Mouse (Mus musculus) lung, adult 2 months (tissue): ENCODE measurements around the gene Armh3. TPM values are rescaled to one million over a fixed set of nuclear protein-coding genes. Genes with fewer than 3 reads are reported as not detected.

ENCODE experiments used
- DNase-seq: peaks from one replicate; pipeline ENCODE4 v3.0.0; 2022
- H3K4me1 ChIP-seq: fragments of 200-500 bp; 2 replicates; pipeline ENCODE4 v1.6.1; 2011; ENCODE audit warnings: low read length; ENCODE audit not compliant: control insufficient read depth, insufficient read depth
- H3K4me3 ChIP-seq: fragments of 200-500 bp; replicated peaks from 2 replicates; pipeline ENCODE3; 2011; ENCODE audit warnings: low read depth, mild to moderate bottlenecking, control low read depth, low read length; ENCODE audit errors: extremely low read depth
- CTCF ChIP-seq: fragments of 200-500 bp; IDR thresholded peaks from 2 replicates; pipeline ENCODE4 v1.5.1; 2011; ENCODE audit warnings: mild to moderate bottlenecking, low read length, control low read depth; ENCODE audit not compliant: insufficient read depth
- POLR2A ChIP-seq: fragments of 200-500 bp; IDR thresholded peaks from 2 replicates; pipeline ENCODE4 v1.6.1; 2011; ENCODE audit warnings: low read depth, mild to moderate bottlenecking, control low read depth, low read length, borderline replicate concordance; ENCODE audit errors: extremely low read depth
- WGBS: fragments of 180-500 bp; shearing (Covaris S2); methylation state at CpG from one replicate; pipeline ENCODE4 v1.1.7; 2018; 5-methylcytosine and 5-hydroxymethylcytosine counted together
- polyA plus RNA-seq: library from polyadenylated mRNA; depleted of rRNA; stranded (reverse); fragments of >200 nt; gene quantifications from 2 replicates; pipeline ENCODE4 v1.2.3, GENCODE M21; 2012

The Armh3 gene
- polyA plus RNA-seq, 1 experiment: 9.5 TPM

DNA sequence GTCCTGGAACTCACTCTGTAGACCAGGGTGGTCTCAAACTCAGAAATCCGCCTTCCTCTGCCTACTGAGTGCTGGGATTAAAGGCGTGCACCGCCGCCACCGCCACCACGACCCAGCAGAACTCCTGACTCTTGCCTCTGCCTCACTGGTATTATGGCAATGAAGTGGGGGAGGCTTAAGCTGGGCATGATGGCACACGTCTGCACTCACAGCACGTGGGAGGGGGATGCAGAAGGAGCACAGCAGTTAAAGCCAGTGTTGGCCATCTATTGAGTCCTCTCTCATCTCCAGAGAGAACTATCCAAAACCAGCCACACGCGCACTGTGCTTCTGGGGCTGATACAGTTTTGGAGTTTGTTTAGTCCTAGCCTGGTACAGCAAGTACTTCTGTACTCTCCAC, 164.6 kb downstream of the Armh3 start:
- DNase-seq: no peak
- Histone ChIP-seq H3K4me1 (no peaks in the 10 kb centered on the region; the same call in 1 of the 2 replicates), H3K4me3 (no peak overlapping the region)
- no peak for TF ChIP-seq CTCF
- no peak for TF ChIP-seq POLR2A
- 83% methylated on average over 10 of the region's 10 CpGs for WGBS

DNA sequence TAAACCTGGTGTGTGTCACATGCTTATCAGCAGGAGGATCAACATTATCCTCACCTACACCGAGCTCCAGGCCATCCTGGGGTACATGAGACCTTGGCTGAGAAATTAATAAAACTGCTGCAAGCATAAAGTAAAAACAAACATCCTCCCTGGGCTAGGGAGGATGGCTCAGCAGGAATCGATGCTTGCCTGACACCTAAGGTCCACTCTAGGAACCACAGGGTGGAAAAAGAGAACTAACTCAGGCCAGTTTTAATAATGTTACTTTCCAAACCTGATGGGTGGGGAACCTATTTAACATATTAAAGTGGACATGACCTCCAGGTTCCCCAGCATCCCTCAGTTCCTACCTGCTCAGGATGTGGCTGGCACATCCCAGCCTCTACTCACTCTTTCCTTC, 167.6 kb downstream of the Armh3 start:
- TF ChIP-seq CTCF: no peak
- TF ChIP-seq POLR2A: no peak
- DNase-seq: no peak
- WGBS: 31% methylated on average over 2 of the region's 2 CpGs
- Histone ChIP-seq H3K4me3 (no peak overlapping the region), H3K4me1 (no peaks in the 10 kb centered on the region; the same call in 1 of the 2 replicates)

DNA sequence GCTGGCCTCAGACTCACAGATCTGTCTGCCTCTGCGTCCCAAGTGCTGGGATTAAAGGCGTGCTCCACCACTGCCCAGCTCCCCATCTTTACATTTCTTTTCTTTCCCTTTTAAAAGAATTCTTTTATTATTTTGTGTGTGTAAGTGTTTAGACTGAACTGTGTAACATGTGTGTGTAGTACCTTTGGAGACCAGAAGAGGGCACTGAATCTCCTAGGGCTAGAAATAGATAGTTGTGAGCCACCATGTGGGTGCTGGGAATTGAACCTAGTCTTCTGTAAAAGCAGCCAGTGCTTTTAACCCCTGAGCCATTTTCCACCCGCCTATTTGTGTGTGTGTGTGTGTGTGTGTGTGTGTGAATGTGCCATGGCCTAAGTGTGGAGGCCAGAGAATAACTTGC, 170.6 kb downstream of the Armh3 start:
- no peak for DNase-seq
- no peaks in the 10 kb centered on the region; the same call in 1 of the 2 replicates for H3K4me1 ChIP-seq
- no peak for TF ChIP-seq CTCF
- no peak for TF ChIP-seq POLR2A
- no peak overlapping the region for H3K4me3 ChIP-seq
- WGBS: 98% methylated on average over 3 of the region's 3 CpGs

DNA sequence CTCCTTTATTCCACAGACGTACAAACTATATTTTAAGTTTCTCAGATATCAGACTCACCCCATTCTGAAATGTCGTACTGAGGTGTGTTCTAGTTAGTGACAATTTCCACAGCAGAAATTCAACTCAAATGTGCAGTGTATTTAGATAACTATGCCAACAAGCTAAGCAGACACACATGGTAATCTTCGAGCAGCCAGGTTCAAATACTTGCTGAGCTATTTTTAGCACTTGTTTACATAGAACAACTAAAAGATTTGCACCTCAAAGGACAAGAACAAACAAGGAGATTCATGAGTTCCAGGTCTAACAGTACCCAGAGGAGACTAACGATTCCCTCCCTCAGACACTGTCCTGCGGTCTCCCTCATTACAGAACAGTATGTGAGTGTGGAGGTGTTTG, 171.2 kb downstream of the Armh3 start:
- WGBS: 71% methylated on average over 5 of the region's 5 CpGs
- no peak for DNase-seq
- no peak overlapping the region for H3K4me3 ChIP-seq
- H3K4me1 ChIP-seq: no peaks in the 10 kb centered on the region; the same call in 1 of the 2 replicates
- TF ChIP-seq POLR2A (no peak), CTCF (no peak)

DNA sequence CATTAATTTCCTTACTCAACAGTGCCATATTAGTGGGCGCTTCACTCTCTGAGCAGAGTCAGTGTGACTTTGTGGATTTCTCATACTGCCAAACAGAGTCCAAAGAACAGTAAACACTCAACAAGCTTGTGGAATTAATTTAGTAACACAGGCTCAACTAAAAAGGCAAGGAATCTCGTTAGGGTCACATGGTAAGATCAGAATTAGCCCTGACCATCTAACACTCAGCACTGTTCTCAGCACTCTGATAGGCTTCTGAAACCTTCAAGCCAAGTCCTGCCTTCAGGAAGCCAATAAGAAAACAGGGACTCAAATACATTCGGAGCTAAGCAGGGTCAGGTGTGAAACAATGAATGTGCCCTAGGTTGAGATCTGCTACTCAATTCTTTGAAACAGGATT, 172.1 kb downstream of the Armh3 start:
- 66% methylated on average over 3 of the region's 3 CpGs for WGBS
- Histone ChIP-seq H3K4me1 (no peaks in the 10 kb centered on the region), H3K4me3 (no peak overlapping the region)
- TF ChIP-seq POLR2A (no peak), CTCF (no peak)
- no peak for DNase-seq

DNA sequence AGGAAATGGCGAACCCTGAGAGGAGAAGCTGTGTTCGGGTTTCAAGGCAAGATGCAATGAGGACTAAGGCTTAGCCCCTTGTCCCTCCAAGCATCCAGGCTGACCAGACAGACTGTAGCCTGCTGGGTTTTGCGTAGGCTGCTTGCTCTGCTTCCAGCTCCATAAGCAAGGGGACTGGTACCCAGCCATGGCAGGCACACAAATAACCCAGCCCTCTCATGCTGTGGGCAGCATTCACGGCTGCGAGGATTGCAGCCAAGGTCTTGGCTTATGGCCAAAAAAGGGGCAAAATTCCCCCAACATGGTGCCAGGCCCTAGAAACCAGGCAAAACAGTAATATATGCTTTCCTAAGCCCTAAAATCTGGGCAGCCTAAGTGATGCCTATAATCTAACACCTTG, 176.5 kb downstream of the Armh3 start:
- Histone ChIP-seq H3K4me3 (no peak overlapping the region), H3K4me1 (peaks cover 4% of the 10 kb centered on the region)
- TF ChIP-seq CTCF (no peak), POLR2A (no peak)
- DNase-seq: no peak
- 70% methylated on average over 5 of the region's 5 CpGs for WGBS

DNA sequence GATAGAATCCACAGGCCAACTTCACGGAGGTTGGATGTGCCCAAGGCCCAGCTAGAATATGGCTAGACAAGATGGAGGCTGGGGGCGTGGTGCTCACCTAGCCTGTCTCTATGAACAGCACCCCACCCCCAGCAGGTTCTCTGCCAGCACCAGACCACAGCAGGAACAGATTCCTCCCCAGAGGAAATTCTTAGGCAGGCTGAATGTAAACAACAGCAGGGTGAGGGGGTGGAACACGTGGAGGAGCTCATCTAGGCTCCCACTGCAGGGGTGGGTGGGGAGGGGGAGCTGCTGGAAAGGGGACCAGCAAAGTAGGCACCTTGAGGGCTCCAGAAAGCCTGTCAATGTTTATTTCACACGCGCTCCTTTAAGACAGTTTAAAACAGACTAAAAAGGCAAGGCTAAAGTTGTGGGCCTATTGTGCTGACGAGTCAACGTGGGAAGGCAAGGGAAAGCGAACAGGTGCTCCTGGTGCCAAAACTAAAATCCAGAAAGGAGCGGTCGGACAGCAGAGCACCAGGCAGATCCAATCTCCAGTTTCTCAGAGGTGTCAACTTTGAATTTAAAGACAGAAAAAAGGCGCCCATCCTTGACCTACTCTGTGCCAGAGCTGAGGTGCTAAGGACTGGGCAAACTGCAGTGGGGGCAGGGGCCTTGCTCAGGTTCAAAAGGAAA, 180.3 kb downstream of the Armh3 start:
- no peak for DNase-seq
- Histone ChIP-seq H3K4me1 (peaks cover 8% of the 10 kb centered on the region), H3K4me3 (no peak overlapping the region)
- WGBS: 47% methylated on average over 11 of the region's 11 CpGs
- TF ChIP-seq POLR2A (no peak), CTCF (no peak)

DNA sequence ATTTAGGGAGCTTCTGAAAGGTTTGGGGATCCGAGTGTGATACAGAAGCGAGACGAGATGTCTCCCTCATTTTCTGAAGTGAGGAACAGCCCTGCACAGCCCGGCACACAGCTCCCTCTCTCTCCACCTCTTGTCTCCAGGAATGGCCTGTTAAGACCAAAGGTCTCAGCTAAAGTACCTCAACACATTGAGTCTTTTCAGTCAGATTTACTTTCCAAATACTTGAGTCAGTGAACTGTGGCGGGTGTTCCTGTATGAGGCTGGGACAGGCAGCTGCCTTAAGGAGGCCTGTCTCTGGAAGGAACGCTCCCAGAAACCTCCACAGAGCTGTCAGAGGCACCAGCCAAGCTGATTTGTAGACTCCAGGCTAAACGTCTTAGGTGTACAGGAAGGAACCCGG, 181.6 kb downstream of the Armh3 start:
- 52% methylated on average over 8 of the region's 8 CpGs for WGBS
- TF ChIP-seq CTCF (no peak), POLR2A (no peak)

DNA sequence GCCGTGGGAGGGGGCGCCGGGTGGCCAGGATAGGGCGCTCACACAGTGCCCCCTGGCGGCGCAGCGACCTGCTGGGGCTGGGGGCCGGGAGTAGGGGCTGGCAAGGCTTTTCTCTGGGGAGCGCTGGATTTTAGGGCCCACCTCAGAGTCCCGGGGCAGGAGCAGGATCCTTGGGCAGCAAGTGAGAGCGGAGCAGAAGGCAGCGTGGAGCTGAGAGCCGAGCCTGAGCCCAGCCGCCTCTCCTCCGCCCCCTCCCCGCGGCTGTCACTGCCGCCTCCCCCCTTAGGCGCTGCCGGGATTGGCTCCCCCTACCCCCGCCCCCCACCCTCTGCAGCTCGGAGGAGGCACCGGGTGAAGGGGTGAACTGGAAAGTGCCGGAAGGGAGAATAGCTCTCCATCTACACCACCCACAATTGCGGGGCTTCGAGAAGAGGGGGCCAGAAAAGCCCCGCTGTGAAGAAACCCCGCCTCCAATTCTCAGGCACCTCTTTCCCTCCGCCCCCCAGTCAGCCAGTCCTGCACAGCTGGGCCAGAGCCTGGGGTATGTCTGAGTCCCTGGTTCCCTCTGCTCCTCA, 182.4 kb downstream of the Armh3 start, which contains the start of gene Kcnip2:
Gene Kcnip2, minus strand, starts transcription at position 231 of the 575 bp plus-strand sequence.
- Histone ChIP-seq H3K4me1 (peaks cover 10% of the 10 kb centered on the region), H3K4me3 (no peak within 1 kb of the TSS)
- DNase-seq: no peak

More for the DNA sequence above, 181.6 kb downstream of the Armh3 start:
- Histone ChIP-seq H3K4me3 (no peak overlapping the region), H3K4me1 (peaks cover 10% of the 10 kb centered on the region)
- no peak for DNase-seq

DNA sequence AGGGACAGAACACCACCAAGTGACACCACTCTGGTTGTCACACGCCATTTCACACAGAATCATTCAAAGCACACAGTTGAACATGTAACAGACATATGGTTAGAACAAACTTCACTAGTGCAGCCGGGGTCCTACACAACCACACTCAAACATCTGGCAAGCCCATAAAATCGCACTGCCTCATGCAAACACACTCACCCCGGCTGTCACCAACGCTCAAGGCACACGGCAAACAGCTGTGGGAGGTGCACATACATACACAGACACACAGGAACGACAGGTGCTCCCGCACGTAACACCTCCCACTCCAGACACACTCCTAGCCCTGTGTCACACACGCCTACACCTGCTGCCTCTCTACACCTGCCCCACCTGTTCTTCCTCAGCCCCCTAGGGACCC, 183.1 kb downstream of the Armh3 start:
- H3K4me1 ChIP-seq: peaks cover 10% of the 10 kb centered on the region

More for the DNA sequence above, 182.4 kb downstream of the Armh3 start, which contains the start of gene Kcnip2:
- WGBS: 4% methylated on average over 29 of the region's 29 CpGs
- TF ChIP-seq CTCF: no peak
- no peak for TF ChIP-seq POLR2A

More for the DNA sequence above, 183.1 kb downstream of the Armh3 start:
- H3K4me3 ChIP-seq: no peak overlapping the region
- WGBS: 65% methylated on average over 10 of the region's 10 CpGs
- TF ChIP-seq POLR2A (no peak), CTCF (no peak)
- no peak for DNase-seq
